Mouse (Mus musculus) brain, adult 10 weeks (tissue): ENCODE measurements around the gene Sdf2l1. TPM values are rescaled to one million over a fixed set of nuclear protein-coding genes. Genes with fewer than 3 reads are reported as not detected.

Experiments
- polyA plus RNA-seq: library from polyadenylated mRNA; stranded (reverse); fragments of 350-450 nt; fragmentation: Illumina TruSeq; extraction: RNeasy Lipid Tissue Mini Kit (QIAGEN cat#74804); gene quantifications from one replicate; pipeline ENCODE4 v1.2.3, GENCODE M21; 2015; ENCODE audit warnings: low read depth, low replicate concordance

The Sdf2l1 gene
- polyA plus RNA-seq, result 27.5 TPM

DNA sequence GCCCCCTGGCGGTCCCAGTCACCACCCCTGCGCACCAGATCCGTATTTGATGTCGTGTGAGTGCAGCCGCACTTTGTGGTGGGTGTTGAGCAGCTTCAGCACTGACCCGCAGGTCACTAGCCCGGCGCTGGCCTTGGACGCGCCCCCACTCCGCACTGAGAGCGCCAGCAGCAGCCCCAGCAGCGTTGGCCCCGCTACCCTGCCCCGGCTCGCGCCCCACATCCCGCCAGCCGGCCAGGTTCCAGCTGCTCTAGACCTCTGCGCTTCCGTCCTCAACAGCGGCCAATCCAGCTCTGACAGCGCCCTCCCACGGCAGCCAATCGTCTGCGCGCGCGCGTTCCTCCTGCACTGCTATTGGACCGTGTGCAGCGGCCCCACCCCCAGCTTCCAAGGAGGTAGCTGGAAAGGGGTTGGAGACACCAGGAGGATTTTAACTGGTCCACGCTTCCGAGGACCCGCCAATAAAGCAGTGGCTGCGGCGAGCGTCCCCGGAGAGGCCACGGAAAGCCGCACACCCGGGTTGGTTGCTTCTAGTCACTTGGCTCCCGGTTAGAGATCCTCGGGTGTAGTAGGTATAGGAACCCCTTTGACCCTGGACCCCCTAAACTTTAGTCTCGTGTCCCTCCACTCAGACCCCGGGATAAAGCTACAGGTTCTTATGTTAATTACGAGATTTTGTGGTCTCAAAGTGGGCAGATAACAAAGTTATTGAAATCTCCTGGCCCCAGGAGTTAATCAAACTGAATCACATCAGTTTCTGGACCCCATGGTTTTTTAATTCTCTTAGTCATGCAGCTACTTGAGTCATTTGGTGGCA, at the start of gene Sdf2l1:
Gene Sdf2l1 (minus strand): TSS at position 295 of the 817 bp plus-strand sequence.

GRCm38 (mm10) chr16:17146772-17147235, 14.6 kb upstream of the Sdf2l1 start, which contains the start of gene Ccdc116:
Ccdc116 (minus strand) TSS chr16:17147229.

GRCm38 (mm10) chr16:17144339-17144738, 12.2 kb upstream of the Sdf2l1 start, which contains the start of gene Ydjc:
Ydjc (plus strand) TSS chr16:17144621.

GRCm38 (mm10) chr16:17124871-17125520, 7.2 kb downstream of the Sdf2l1 start, which contains the start of gene 2610318N02Rik:
2610318N02Rik (minus strand) TSS chr16:17125167.

DNA sequence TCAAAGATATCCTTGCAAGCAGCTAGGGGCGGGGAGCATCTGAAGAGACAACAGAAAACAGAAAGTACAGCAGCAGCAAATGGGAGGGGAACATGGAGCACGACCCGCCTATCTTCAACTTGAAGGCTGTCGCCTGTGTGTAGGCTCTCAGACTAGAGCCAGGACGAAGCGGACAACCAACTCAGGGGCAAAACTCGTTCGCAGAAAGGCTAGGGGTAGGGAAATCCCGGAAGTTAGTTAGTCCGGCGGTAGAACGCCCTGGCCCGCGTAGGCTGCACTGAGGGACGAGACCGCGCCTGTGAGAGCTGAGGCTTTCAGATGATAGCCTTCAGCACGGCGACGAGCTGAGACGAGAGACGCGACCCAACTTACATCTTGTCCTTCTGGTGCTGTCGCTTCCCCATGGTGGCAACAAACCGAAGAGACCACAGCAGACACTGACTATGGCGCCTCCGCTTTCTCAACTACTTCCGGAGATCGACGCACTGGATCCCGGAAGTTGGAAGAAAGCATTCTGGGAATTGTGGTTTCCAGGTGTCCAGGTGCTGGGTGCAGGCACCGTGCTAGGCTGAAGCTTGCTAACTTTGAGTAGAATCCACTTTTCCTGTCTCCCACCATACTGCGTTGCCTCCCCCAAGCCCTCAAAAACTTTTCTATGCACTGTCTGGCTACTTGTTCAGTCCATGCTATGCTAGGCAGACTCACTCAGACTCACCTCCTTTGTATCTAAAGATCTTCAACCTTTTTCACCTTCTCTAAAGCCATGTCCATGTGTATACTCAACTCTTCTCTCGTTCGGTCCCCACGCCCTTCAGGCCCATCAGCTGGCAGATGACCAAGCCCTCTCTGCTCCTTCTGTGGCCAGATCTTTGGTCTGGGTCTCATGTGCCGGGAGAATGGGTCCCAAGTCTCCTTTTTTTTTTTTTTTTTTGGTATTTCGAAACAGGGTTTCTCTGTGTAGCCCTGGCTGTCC, 21.1 kb downstream of the Sdf2l1 start, which contains the start of gene Ppil2:
Gene Ppil2 (minus strand): TSS at position 487 of the 973 bp plus-strand sequence.

Other genes starting within 250 kb of the Sdf2l1 start
- gene Ppm1f, start 235.9 kb downstream of the Sdf2l1 start, polyA plus RNA-seq, result 40.1 TPM
- gene Mapk1, start 149.0 kb downstream of the Sdf2l1 start, polyA plus RNA-seq, result 387 TPM
- 26.7 TPM for gene Ypel1, start 62.7 kb downstream of the Sdf2l1 start, polyA plus RNA-seq
- 99.5 TPM for gene Ppil2, start 21.1 kb downstream of the Sdf2l1 start, polyA plus RNA-seq
- 2.1 TPM for gene 2610318N02Rik, start 7.2 kb downstream of the Sdf2l1 start, polyA plus RNA-seq
- 20.9 TPM for gene Ydjc, start 12.2 kb upstream of the Sdf2l1 start, polyA plus RNA-seq
- 2.4 TPM for gene Ccdc116, start 14.8 kb upstream of the Sdf2l1 start, polyA plus RNA-seq
- 161 TPM for gene Ube2l3, start 70.3 kb upstream of the Sdf2l1 start, polyA plus RNA-seq
- 1.5 TPM for gene Rimbp3, start 76.2 kb upstream of the Sdf2l1 start, polyA plus RNA-seq
- gene Hic2, start 101.2 kb upstream of the Sdf2l1 start, polyA plus RNA-seq, result 3.7 TPM
- 138 TPM for gene Tmem191c, start 143.7 kb upstream of the Sdf2l1 start, polyA plus RNA-seq
- 5.0 TPM for gene Serpind1, start 199.0 kb upstream of the Sdf2l1 start, polyA plus RNA-seq